Mouse (Mus musculus) forebrain, embryonic 13.5 days (tissue): ENCODE results near the gene Nfkbil1. TPM values are rescaled to one million over a fixed set of nuclear protein-coding genes. Genes with fewer than 3 reads are reported as not detected.

Experiments
- ATAC-seq: fragments of 200-750 bp; cut with Nextera tagmentation; 2 replicates; pipeline ENCODE4 v1.8.0; 2017
- H3K27ac ChIP-seq: fragments of 300-500 bp; sonication (generic); 2 replicates; pipeline ENCODE4 v1.5.1; 2015; ENCODE audit warnings: inconsistent platforms, mild to moderate bottlenecking, moderate library complexity
- H3K27me3 ChIP-seq: fragments of 300-500 bp; sonication (generic); 2 replicates; pipeline ENCODE4 v1.6.1; 2015; ENCODE audit warnings: mild to moderate bottlenecking, inconsistent platforms
- H3K36me3 ChIP-seq: fragments of 300-500 bp; sonication (generic); 2 replicates; pipeline ENCODE4 v1.6.1; 2015; ENCODE audit warnings: mild to moderate bottlenecking, inconsistent platforms; ENCODE audit not compliant: poor library complexity, severe bottlenecking
- H3K4me1 ChIP-seq: fragments of 300-500 bp; sonication (generic); 2 replicates; pipeline ENCODE4 v1.6.1; 2015; ENCODE audit warnings: inconsistent platforms
- H3K4me2 ChIP-seq: fragments of 300-500 bp; sonication (generic); 2 replicates; pipeline ENCODE4 v1.6.1; 2015; ENCODE audit warnings: inconsistent platforms, mild to moderate bottlenecking, moderate library complexity
- H3K4me3 ChIP-seq: fragments of 300-500 bp; sonication (generic); 2 replicates; pipeline ENCODE4 v1.5.1; 2015; ENCODE audit warnings: mild to moderate bottlenecking, inconsistent platforms
- H3K9ac ChIP-seq: fragments of 300-500 bp; sonication (generic); 2 replicates; pipeline ENCODE4 v1.6.1; 2015; ENCODE audit warnings: mild to moderate bottlenecking, inconsistent platforms
- H3K9me3 ChIP-seq: fragments of 300-500 bp; sonication (generic); replicated peaks from 2 replicates; pipeline ENCODE4 v1.6.1; 2016; ENCODE audit warnings: inconsistent platforms
- whole genome bisulfite sequencing: fragments of 180-500 bp; shearing (Covaris S2); methylation state at CpG from one replicate; pipeline ENCODE4 v1.1.7; 2015; 5-methylcytosine and 5-hydroxymethylcytosine counted together
- polyA plus RNA-seq: library from polyadenylated mRNA; unstranded; fragments of >200 nt; fragmentation: Nextera tagmentation; extraction: Ambion mirVana; gene quantifications from 2 replicates; pipeline ENCODE4 v1.2.1, GENCODE M21; 2015

The Nfkbil1 gene
- polyA plus RNA-seq, 1 experiment from 2014 or later, result 11.2 TPM

GRCm38 (mm10) chr17:35194844-35195630 lies 40.6 kb downstream of the Nfkbil1 start:
- Histone ChIP-seq H3K9ac (peak overlapping the region; percentile 58), H3K9me3 (no peaks in the 10 kb centered on the region), H3K27me3 (peaks cover 53% of the 10 kb centered on the region), H3K4me3 (peak overlapping the region; percentile 41), H3K4me1 (peaks cover 10% of the 10 kb centered on the region), H3K27ac (no peak overlapping the region), H3K4me2 (peak overlapping the region; percentile 71), H3K36me3 (no peaks in the 10 kb centered on the region)
- WGBS, result 47% methylated on average over 19 of the region's 19 CpGs
- peak; percentile 6; the same call in 1 of the 2 replicates for ATAC-seq

DNA sequence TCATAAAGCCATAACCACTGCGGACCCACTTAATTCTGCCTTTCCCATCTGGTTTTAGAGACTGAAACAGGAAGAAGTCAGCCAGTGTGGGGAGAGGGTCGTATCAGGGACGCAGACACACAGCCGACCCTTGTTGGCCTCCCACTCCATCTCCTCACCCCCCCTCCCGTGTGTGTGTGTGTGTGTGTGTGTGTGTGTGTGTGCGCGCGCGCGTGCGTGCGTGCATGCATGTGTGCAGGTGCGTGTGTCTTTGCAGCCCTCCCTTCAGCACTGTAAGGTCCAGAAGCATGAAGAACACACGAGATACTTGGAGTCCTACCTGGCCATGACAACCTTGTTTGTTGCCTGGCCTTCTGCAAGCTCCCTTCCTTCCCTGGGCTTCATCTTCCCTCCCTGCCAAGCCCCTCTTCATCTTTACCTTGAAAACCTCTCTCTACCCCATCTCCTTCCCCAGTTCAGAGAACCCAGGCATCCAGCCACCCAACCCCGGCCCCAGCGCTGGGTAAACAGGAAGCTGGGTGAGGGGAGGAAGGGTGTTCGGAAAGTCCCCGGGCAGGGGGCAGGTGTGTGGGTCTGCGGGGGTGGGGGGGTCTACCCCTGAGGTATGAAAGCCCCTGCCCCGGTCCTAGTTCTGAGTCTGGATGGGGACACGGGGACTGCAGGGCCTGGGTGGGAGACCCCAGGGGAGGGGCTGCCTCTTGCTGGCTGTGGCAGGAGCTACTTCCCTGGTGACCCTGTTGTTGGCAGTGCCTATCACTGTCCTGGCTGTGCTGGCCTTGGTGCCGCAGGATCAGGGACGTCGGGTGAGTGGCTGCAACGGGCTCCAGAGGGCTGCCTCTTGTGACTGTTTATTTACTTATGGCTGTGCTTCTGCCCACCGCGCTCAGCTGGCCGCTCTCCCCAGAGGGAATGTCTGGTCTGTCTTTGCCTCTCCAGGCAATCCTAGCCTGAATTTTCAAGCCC lies 41.4 kb downstream of the Nfkbil1 start, which contains the start of gene Ltb:
Gene Ltb, plus strand, starts transcription at position 559 of the 963 bp plus-strand sequence.
- H3K9me3 ChIP-seq, result no peaks in the 10 kb centered on the region
- peak within 1 kb of the TSS; percentile 71 for H3K4me2 ChIP-seq
- H3K27me3 ChIP-seq, result peaks cover 48% of the 10 kb centered on the region
- peak within 1 kb of the TSS; percentile 41 for H3K4me3 ChIP-seq
- H3K9ac ChIP-seq, result no peak within 1 kb of the TSS
- H3K27ac ChIP-seq, result no peak within 1 kb of the TSS
- ATAC-seq, result no peak
- no peaks in the 10 kb centered on the region for H3K36me3 ChIP-seq
- 79% methylated on average over 28 of the region's 28 CpGs for WGBS
- peaks cover 10% of the 10 kb centered on the region for H3K4me1 ChIP-seq

DNA sequence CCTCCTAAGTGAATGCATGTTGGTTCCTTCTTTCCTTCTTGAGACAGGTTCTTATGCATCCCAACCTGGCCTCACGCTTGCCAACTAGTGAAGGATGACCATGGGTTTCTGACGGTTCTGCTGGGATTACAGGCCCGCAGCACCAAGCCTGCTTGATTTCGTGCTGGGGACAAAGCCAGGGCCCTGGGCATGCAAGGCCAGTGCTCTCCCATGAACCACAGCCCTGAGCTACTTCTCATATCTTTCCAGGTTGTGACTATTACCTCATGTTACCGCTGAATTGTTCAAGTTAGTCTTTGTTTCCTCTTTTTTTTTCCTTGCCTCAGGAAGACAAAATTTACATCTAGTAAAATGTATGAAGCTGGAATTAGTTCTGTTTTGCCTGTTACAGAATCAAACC lies 42.7 kb downstream of the Nfkbil1 start:
- Histone ChIP-seq H3K9me3 (no peaks in the 10 kb centered on the region), H3K27ac (no peak overlapping the region), H3K36me3 (no peaks in the 10 kb centered on the region), H3K9ac (no peak overlapping the region), H3K27me3 (peaks cover 40% of the 10 kb centered on the region), H3K4me1 (peaks cover 10% of the 10 kb centered on the region), H3K4me3 (no peak overlapping the region), H3K4me2 (no peak overlapping the region)
- no peak for ATAC-seq
- 82% methylated on average over 5 of the region's 5 CpGs for WGBS

- ATAC-seq, result no peak
- Histone ChIP-seq H3K27ac (no peak overlapping the region), H3K36me3 (no peaks in the 10 kb centered on the region), H3K27me3 (peaks cover 32% of the 10 kb centered on the region), H3K9me3 (no peaks in the 10 kb centered on the region), H3K4me3 (no peak overlapping the region), H3K4me1 (peaks cover 10% of the 10 kb centered on the region), H3K4me2 (no peak overlapping the region), H3K9ac (no peak overlapping the region)
- 63% methylated on average over 2 of the region's 2 CpGs for WGBS
Measured at GRCm38 (mm10) chr17:35191723-35192122, 43.9 kb downstream of the Nfkbil1 start.

DNA sequence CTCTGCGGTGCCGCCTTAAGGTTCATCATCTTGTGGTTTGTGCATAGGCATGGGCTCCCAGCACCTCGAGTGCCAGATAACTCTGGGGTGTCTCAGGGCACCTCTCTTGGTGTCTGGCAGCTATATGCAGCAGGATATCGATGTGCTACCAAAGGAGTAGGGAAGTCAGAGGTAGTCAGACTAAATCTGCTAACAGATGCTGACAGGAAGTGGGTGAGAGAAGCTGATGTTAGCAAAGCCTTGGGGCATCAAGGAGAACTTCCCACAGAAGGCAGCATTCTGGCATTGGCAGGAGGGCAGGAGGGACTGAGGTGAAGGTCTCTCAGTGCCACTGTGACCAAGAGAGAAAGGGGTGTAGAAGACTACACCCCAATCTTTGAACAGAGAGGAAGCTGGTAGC lies 45.5 kb downstream of the Nfkbil1 start:
- Histone ChIP-seq H3K4me2 (no peak overlapping the region), H3K4me1 (peaks cover 11% of the 10 kb centered on the region), H3K27me3 (peaks cover 17% of the 10 kb centered on the region), H3K27ac (no peak overlapping the region), H3K4me3 (no peak overlapping the region), H3K9me3 (no peaks in the 10 kb centered on the region), H3K36me3 (no peaks in the 10 kb centered on the region), H3K9ac (no peak overlapping the region)
- WGBS, result 81% methylated on average over 4 of the region's 4 CpGs
- ATAC-seq, result no peak

DNA sequence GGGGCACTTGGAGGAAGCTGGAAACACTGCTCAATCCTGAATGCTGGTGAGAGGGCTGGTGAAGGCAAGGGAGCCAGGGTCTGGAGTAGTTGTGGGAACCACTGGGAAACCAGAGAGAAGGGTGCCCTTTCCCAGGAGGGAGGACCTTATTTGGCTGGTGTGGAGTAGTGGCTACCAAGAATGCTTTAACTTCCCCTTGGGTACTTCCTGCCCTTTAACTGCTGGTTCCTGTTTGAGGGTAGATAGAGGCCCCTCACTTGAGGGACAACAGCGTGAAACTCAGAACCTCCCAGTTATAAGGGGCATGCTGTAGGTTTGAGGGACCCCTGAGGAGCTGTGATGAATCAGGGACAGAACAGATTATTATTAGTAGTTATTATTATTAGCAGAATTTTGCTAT lies 46.4 kb downstream of the Nfkbil1 start:
- 76% methylated on average over 1 of the region's 1 CpGs for WGBS
- no peak overlapping the region for H3K4me2 ChIP-seq
- H3K27me3 ChIP-seq, result peaks cover 8% of the 10 kb centered on the region
- no peaks in the 10 kb centered on the region for H3K9me3 ChIP-seq
- H3K4me3 ChIP-seq, result no peak overlapping the region
- ATAC-seq, result no peak
- peak overlapping the region; percentile 6; the same call in 1 of the 2 replicates for H3K27ac ChIP-seq
- no peak overlapping the region for H3K9ac ChIP-seq
- H3K4me1 ChIP-seq, result peaks cover 11% of the 10 kb centered on the region
- no peaks in the 10 kb centered on the region for H3K36me3 ChIP-seq

GRCm38 (mm10) chr17:35187959-35188610 lies 47.5 kb downstream of the Nfkbil1 start, which contains the start of gene Lst1:
Lst1 (minus strand) TSS chr17:35188439.
- H3K27ac ChIP-seq, result no peak within 1 kb of the TSS
- WGBS, result 65% methylated on average over 7 of the region's 7 CpGs
- H3K4me3 ChIP-seq, result no peak within 1 kb of the TSS
- H3K9ac ChIP-seq, result no peak within 1 kb of the TSS
- H3K4me2 ChIP-seq, result no peak within 1 kb of the TSS
- H3K9me3 ChIP-seq, result no peaks in the 10 kb centered on the region
- no peak for ATAC-seq
- no peaks in the 10 kb centered on the region for H3K27me3 ChIP-seq
- no peaks in the 10 kb centered on the region for H3K36me3 ChIP-seq
- H3K4me1 ChIP-seq, result peaks cover 11% of the 10 kb centered on the region

DNA sequence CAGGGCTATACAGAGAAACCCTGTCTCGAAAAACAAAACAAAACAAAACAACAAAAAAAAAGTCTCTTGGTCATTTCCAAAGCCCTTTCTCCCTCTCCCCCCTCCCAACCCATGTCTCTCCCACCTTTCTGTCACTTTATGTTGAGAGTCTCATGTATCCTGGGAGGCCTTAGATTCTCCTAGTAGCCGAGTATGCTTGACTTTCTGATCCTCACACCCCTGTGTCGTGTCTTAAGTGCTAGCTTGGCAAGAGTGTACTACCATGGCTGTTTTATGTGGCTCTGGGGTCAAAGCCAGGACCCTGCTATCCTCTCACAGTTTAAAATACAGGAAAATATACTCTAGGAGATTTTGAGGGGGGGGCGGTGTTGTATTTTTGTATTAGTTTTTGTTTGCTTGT lies 48.2 kb downstream of the Nfkbil1 start:
- Histone ChIP-seq H3K27me3 (no peaks in the 10 kb centered on the region), H3K27ac (no peak overlapping the region), H3K4me3 (no peak overlapping the region), H3K9me3 (no peaks in the 10 kb centered on the region), H3K36me3 (no peaks in the 10 kb centered on the region), H3K9ac (no peak overlapping the region), H3K4me2 (no peak overlapping the region), H3K4me1 (peaks cover 11% of the 10 kb centered on the region)
- WGBS, result 78% methylated on average over 4 of the region's 4 CpGs
- no peak for ATAC-seq

DNA sequence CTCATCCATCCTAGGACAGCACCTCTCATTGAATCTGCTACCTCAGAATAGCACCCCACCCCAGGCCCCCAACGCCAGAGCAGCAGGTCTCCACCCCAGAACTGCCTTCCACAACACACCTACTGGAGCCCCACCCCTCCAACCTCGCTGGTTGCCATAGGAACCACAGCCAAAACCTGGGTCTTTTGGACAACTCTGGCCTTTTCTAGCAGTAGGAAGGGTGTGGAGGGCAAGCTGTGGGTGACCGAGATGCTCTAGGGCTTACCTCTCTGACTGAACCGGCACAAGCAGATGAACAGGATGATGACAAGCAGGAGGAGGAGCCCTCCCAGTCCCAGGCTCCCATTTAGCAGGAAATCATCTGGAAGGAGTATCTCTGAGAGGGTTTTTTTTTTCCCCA lies 48.9 kb downstream of the Nfkbil1 start:
- Histone ChIP-seq H3K4me3 (peak overlapping the region; percentile 36; the same call in 1 of the 2 replicates), H3K4me1 (peaks cover 11% of the 10 kb centered on the region), H3K27ac (no peak overlapping the region; the same call in 1 of the 2 replicates), H3K4me2 (peak overlapping the region; percentile 58), H3K36me3 (no peaks in the 10 kb centered on the region), H3K9me3 (no peaks in the 10 kb centered on the region), H3K9ac (no peak overlapping the region), H3K27me3 (no peaks in the 10 kb centered on the region)
- ATAC-seq, result no peak
- 0% methylated on average over 4 of the region's 4 CpGs for WGBS

- Histone ChIP-seq H3K4me1 (peaks cover 11% of the 10 kb centered on the region), H3K4me3 (peak overlapping the region; percentile 36), H3K9ac (peak overlapping the region; percentile 46), H3K27ac (no peak overlapping the region; the same call in 1 of the 2 replicates), H3K36me3 (no peaks in the 10 kb centered on the region), H3K9me3 (no peaks in the 10 kb centered on the region), H3K4me2 (peak overlapping the region; percentile 58), H3K27me3 (no peaks in the 10 kb centered on the region)
- WGBS, result 5% methylated on average over 17 of the region's 18 CpGs
- ATAC-seq, result peak; percentile 67; the same call in 1 of the 2 replicates
Measured at GRCm38 (mm10) chr17:35185639-35186611, 49.7 kb downstream of the Nfkbil1 start.

- ATAC-seq, result no peak
- H3K9me3 ChIP-seq, result no peaks in the 10 kb centered on the region
- no peak overlapping the region for H3K4me2 ChIP-seq
- H3K27ac ChIP-seq, result no peak overlapping the region
- H3K27me3 ChIP-seq, result no peaks in the 10 kb centered on the region
- H3K4me1 ChIP-seq, result no peaks in the 10 kb centered on the region
- WGBS, result 93% methylated on average over 5 of the region's 5 CpGs
- no peaks in the 10 kb centered on the region for H3K36me3 ChIP-seq
- no peak overlapping the region for H3K4me3 ChIP-seq
- no peak overlapping the region for H3K9ac ChIP-seq
Measured at GRCm38 (mm10) chr17:35180093-35180492, 55.5 kb downstream of the Nfkbil1 start.
